Mouse (Mus musculus) forebrain, embryonic 12.5 days (tissue): ENCODE results near the gene Psmb3. TPM values are rescaled to one million over a fixed set of nuclear protein-coding genes. Genes with fewer than 3 reads are reported as not detected.
"Not testable (repeated sequence)": the region's sequence is repeated elsewhere in the genome, so short reads cannot be mapped to it uniquely, and the experiment has no call there.

ENCODE experiments used
- ATAC-seq: fragments of 200-750 bp; cut with Nextera tagmentation; 2 replicates; pipeline ENCODE4 v1.8.0; 2017; ENCODE audit warnings: moderate TSS enrichment; ENCODE audit not compliant: low FRiP score
- H3K27ac ChIP-seq: fragments of 300-500 bp; sonication (generic); 2 replicates; pipeline ENCODE4 v1.5.1; 2016; ENCODE audit warnings: mild to moderate bottlenecking
- H3K27me3 ChIP-seq: fragments of 300-500 bp; sonication (generic); 2 replicates; pipeline ENCODE4 v1.6.1; 2016; ENCODE audit warnings: mild to moderate bottlenecking
- H3K36me3 ChIP-seq: fragments of 300-500 bp; sonication (generic); replicated peaks from 2 replicates; pipeline ENCODE4 v1.6.1; 2016; ENCODE audit warnings: mild to moderate bottlenecking
- H3K4me1 ChIP-seq: fragments of 300-500 bp; sonication (generic); 2 replicates; pipeline ENCODE4 v1.6.1; 2016
- H3K4me2 ChIP-seq: fragments of 300-500 bp; sonication (generic); 2 replicates; pipeline ENCODE4 v1.6.1; 2016; ENCODE audit warnings: mild to moderate bottlenecking, moderate library complexity
- H3K4me3 ChIP-seq: fragments of 300-500 bp; sonication (generic); replicated peaks from 2 replicates; pipeline ENCODE4 v1.5.1; 2016; ENCODE audit warnings: mild to moderate bottlenecking
- H3K9ac ChIP-seq: fragments of 300-500 bp; sonication (generic); 2 replicates; pipeline ENCODE4 v1.6.1; 2016; ENCODE audit warnings: mild to moderate bottlenecking
- H3K9me3 ChIP-seq: fragments of 300-500 bp; sonication (generic); 2 replicates; pipeline ENCODE4 v1.6.1; 2016
- WGBS: fragments of 180-500 bp; shearing (Covaris S2); methylation state at CpG from one replicate; pipeline ENCODE4 v1.1.7; 2016; 5-methylcytosine and 5-hydroxymethylcytosine counted together
- polyA plus RNA-seq: library from polyadenylated mRNA; unstranded; fragments of >200 nt; fragmentation: Nextera tagmentation; extraction: Ambion mirVana; gene quantifications from 2 replicates; pipeline ENCODE4 v1.2.1, GENCODE M21; 2016

The Psmb3 gene
- polyA plus RNA-seq = 457 TPM in 2 replicates

DNA sequence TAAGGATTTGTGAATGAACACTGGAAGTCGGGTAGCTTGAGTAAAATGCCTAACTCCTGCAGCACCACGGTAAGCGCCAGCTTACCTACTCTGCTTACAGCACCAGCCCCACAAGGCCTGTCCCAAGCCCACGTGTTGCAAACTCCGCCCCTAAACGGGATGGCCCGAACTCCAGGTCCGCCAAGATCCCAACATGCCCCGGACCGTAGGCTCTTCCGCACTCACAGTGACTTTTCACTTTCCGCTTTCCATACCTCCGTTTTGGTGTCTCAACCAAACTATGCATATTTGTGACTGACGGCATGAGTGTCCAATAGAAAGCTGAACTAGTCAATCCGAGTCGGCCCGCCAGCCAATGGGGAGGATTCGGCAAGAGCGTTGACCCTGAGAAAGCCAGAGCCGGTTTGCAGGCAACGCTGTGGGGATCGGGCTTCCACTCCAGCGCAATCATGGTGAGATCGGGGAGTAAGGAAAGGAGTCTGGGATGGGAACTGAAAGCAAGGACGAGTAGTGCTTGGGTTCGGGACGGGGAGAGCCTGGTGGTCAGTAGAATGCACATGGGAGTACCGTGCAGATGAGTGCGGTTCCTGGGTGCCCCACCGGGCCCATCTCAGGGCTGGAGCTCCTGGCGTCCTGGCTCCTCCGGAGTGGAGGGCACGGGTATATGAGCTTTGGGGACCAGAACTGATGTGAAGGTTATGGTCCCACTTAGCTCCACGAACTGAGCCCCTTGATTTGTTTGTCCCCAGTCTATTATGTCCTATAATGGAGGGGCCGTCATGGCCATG lies at the start of gene Psmb3:
Gene Psmb3, plus strand, starts transcription at position 361 of the 788 bp plus-strand sequence.
- Histone ChIP-seq H3K27me3 (no peaks in the 10 kb centered on the region), H3K9ac (peak within 1 kb of the TSS; percentile 87), H3K27ac (peak within 1 kb of the TSS; percentile 84), H3K4me3 (peak within 1 kb of the TSS; percentile 83), H3K4me1 (peaks cover 30% of the 10 kb centered on the region), H3K36me3 (peaks cover 29% of the 10 kb centered on the region), H3K9me3 (no peaks in the 10 kb centered on the region), H3K4me2 (peak within 1 kb of the TSS; percentile 84)
- under 1% methylated on average over 35 of the region's 35 CpGs for WGBS
- peak; percentile 83 for ATAC-seq

- 93% methylated on average over 2 of the region's 2 CpGs for WGBS
- ATAC-seq = no peak
- peaks cover 9% of the 10 kb centered on the region for H3K4me1 ChIP-seq
- H3K9ac ChIP-seq = no peak overlapping the region
- H3K36me3 ChIP-seq = no peaks in the 10 kb centered on the region
- no peaks in the 10 kb centered on the region for H3K9me3 ChIP-seq
- H3K27ac ChIP-seq = no peak overlapping the region
- peaks cover 6% of the 10 kb centered on the region; the same call in 1 of the 2 replicates for H3K27me3 ChIP-seq
- no peak overlapping the region for H3K4me2 ChIP-seq
- H3K4me3 ChIP-seq = no peak overlapping the region
These were observed 49.0 kb upstream of the Psmb3 start for GRCm38 (mm10) chr11:97654210-97654609.

- Histone ChIP-seq H3K27me3 (peaks cover 16% of the 10 kb centered on the region), H3K9me3 (no peaks in the 10 kb centered on the region), H3K4me3 (no peak overlapping the region), H3K36me3 (no peaks in the 10 kb centered on the region), H3K9ac (no peak overlapping the region), H3K4me1 (peaks cover 20% of the 10 kb centered on the region), H3K27ac (no peak overlapping the region), H3K4me2 (no peak overlapping the region)
- ATAC-seq = no peak
- WGBS = 74% methylated on average over 14 of the region's 14 CpGs
These were observed 46.8 kb upstream of the Psmb3 start for GRCm38 (mm10) chr11:97656269-97656971.

GRCm38 (mm10) chr11:97657184-97657945 lies 45.8 kb upstream of the Psmb3 start:
- Histone ChIP-seq H3K27ac (no peak overlapping the region), H3K9ac (no peak overlapping the region; the same call in 1 of the 2 replicates), H3K36me3 (no peaks in the 10 kb centered on the region), H3K4me1 (peaks cover 30% of the 10 kb centered on the region), H3K9me3 (no peaks in the 10 kb centered on the region), H3K27me3 (peaks cover 26% of the 10 kb centered on the region), H3K4me3 (no peak overlapping the region), H3K4me2 (no peak overlapping the region)
- ATAC-seq = no peak
- whole genome bisulfite sequencing = 66% methylated on average over 5 of the region's 6 CpGs

DNA sequence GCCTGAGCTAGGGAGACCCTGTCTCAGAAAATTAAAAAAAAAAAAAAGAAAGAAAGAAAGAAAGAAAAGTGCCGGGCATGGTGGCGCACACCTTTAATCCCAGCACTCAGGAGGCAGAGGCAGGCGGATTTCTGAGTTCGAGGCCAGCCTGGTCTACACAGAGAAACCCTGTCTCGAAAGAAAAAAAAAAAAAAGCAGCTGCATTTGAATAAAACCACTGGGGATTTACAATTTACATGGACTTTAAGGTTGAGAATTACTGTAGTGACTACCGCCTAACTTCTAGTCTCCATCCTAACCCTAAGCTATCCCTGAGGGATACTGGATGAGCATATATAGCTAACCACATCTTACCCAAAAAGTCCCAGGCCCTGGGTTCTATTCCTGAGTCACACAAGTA lies 45.2 kb upstream of the Psmb3 start:
- WGBS = 83% methylated on average over 6 of the region's 6 CpGs
- not testable (repeated sequence) for H3K9ac ChIP-seq, ATAC-seq, H3K4me2 ChIP-seq, H3K36me3 ChIP-seq, H3K27ac ChIP-seq, H3K4me3 ChIP-seq, H3K9me3 ChIP-seq
- Histone ChIP-seq H3K27me3 (peaks cover 29% of the 10 kb centered on the region), H3K4me1 (peaks cover 34% of the 10 kb centered on the region)

GRCm38 (mm10) chr11:97658751-97659266 lies 44.4 kb upstream of the Psmb3 start:
- Histone ChIP-seq H3K4me1 (peaks cover 34% of the 10 kb centered on the region), H3K27ac (no peak overlapping the region), H3K9me3 (no peaks in the 10 kb centered on the region), H3K27me3 (peaks cover 29% of the 10 kb centered on the region), H3K4me3 (no peak overlapping the region; the same call in 1 of the 2 replicates), H3K36me3 (no peaks in the 10 kb centered on the region), H3K4me2 (peak overlapping the region; percentile 89; the same call in 1 of the 2 replicates), H3K9ac (no peak overlapping the region; the same call in 1 of the 2 replicates)
- 80% methylated on average over 11 of the region's 11 CpGs for WGBS
- ATAC-seq = no peak

- 10% methylated on average over 13 of the region's 13 CpGs for WGBS
- H3K4me1 ChIP-seq = peaks cover 40% of the 10 kb centered on the region
- peak overlapping the region; percentile 68; the same call in 1 of the 2 replicates for H3K27ac ChIP-seq
- peak overlapping the region; percentile 89 for H3K4me2 ChIP-seq
- peaks cover 29% of the 10 kb centered on the region for H3K27me3 ChIP-seq
- H3K9me3 ChIP-seq = no peaks in the 10 kb centered on the region
- peak overlapping the region; percentile 73 for H3K4me3 ChIP-seq
- H3K9ac ChIP-seq = peak overlapping the region; percentile 89
- no peak for ATAC-seq
- H3K36me3 ChIP-seq = no peaks in the 10 kb centered on the region
These were observed 43.8 kb upstream of the Psmb3 start for GRCm38 (mm10) chr11:97659267-97659989.

DNA sequence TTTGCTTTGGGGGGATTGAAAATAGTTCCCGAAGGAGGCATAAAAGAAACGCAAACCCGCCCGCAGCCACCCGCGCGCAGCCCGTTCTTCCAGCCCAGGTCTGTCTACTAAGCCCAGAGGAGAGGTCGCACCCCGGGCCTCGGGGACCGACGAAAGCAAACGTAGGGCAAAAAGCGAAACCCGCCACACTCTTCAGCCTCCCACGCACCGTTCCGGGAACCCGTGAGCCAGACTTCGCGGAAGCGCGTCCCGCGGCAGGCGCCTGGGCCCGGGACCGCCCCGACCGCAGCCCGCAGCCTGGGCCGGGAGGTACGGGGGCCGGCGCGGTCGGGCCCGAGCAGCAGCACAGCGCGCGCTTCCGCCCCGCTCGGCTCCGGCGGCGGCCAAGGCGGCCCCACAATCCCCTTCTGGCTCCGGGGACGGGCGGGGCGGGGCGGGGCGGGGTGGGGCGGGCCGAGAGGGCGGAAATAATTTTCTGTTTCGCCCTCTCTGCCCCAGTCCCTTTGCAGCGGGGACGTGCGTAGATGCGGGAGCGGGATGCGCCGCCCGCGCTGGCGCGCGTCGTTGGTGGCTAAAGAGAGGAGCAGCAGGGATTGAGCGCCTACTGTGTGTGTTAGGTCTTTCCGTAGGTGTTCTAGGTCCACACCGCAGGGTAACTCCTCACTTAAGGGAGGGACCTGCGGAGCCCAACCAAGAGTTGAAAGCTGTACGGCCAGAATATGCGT lies 43.0 kb upstream of the Psmb3 start:
- peaks cover 29% of the 10 kb centered on the region for H3K27me3 ChIP-seq
- under 1% methylated on average over 63 of the region's 78 CpGs for WGBS
- H3K4me1 ChIP-seq = peaks cover 47% of the 10 kb centered on the region
- H3K36me3 ChIP-seq = no peaks in the 10 kb centered on the region
- peak overlapping the region; percentile 89 for H3K9ac ChIP-seq
- H3K9me3 ChIP-seq = no peaks in the 10 kb centered on the region
- H3K27ac ChIP-seq = peak overlapping the region; percentile 68
- ATAC-seq = peak; percentile 83
- H3K4me2 ChIP-seq = peak overlapping the region; percentile 89
- peak overlapping the region; percentile 73 for H3K4me3 ChIP-seq

DNA sequence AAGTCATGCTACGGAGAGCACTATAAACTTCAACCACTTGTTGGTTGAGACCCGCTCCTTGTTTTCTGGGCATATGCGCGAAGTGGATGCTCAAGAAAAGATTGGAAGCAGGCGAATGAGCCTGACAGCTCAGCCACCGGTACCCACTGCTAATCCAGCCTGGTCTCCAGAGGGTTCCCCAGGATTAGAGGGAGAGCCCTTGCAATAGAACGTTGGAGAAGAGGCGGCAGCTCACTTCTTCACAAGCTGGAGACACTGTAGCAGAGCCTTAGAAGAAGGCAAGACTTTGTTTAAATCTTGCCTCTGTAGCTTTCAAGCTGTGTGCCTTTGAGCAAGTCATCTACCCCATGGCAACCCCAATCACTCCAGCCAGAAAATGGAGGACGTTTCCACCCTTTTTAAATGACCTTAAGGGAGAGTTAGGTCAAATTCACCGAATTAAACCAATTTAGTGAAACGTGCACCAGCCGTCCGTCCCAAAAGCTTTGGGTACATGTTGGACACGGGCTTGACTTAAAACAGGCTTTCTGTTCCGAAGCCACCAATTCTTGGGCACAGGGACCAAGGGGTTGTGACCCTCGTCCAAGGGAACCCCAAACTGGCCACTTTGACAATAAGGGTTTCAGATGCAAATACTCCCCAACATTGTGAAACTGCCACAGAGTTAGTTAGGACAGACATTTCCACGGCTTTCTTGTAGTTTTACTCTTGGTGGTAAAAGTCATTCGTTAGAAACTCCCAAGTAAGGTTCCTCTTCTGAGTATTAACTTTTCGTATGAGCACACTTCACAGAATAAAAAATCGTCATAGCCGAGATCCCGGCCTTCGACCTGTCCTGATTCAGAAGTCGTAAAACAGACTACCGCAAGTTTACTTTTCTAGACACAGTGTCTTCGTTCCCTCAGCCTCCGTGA lies 42.2 kb upstream of the Psmb3 start:
- WGBS = 3% methylated on average over 27 of the region's 27 CpGs

GRCm38 (mm10) chr11:97661648-97662133 lies 41.5 kb upstream of the Psmb3 start:
- under 1% methylated on average over 19 of the region's 20 CpGs for WGBS
- Histone ChIP-seq H3K36me3 (peaks cover 14% of the 10 kb centered on the region), H3K4me3 (peak overlapping the region; percentile 95), H3K27ac (no peak overlapping the region), H3K27me3 (peaks cover 29% of the 10 kb centered on the region), H3K4me2 (peak overlapping the region; percentile 89), H3K9me3 (no peaks in the 10 kb centered on the region), H3K4me1 (peaks cover 52% of the 10 kb centered on the region), H3K9ac (peak overlapping the region; percentile 38; the same call in 1 of the 2 replicates)
- ATAC-seq = no peak

More for the DNA sequence above, 42.2 kb upstream of the Psmb3 start:
- H3K9ac ChIP-seq = peak overlapping the region; percentile 89
- peak overlapping the region; percentile 68; the same call in 1 of the 2 replicates for H3K27ac ChIP-seq
- H3K4me2 ChIP-seq = peak overlapping the region; percentile 89
- H3K4me1 ChIP-seq = peaks cover 52% of the 10 kb centered on the region
- ATAC-seq = no peak
- peak overlapping the region; percentile 95 for H3K4me3 ChIP-seq
- H3K36me3 ChIP-seq = peaks cover 8% of the 10 kb centered on the region
- peaks cover 29% of the 10 kb centered on the region for H3K27me3 ChIP-seq
- H3K9me3 ChIP-seq = no peaks in the 10 kb centered on the region
